Mouse (Mus musculus) MEL (cell line): Measurements from ENCODE around the gene a. TPM values are rescaled to one million over a fixed set of nuclear protein-coding genes. Genes with fewer than 3 reads are reported as not detected.

Source experiments
- DNase-seq: peaks from one replicate; pipeline ENCODE4 v3.0.0; 2011; ENCODE audit warnings: low read depth, low spot score
- H3K27ac ChIP-seq: 2 replicates; pipeline ENCODE4 v1.5.1; 2012; ENCODE audit warnings: low read depth, mild to moderate bottlenecking, control low read depth, low read length, moderate library complexity; ENCODE audit not compliant: control insufficient read depth
- H3K27me3 ChIP-seq, 2 experiments: fragments of 150-350 bp in 1 of 2; sonication (generic) in 1 of 2; 2 replicates each; pipeline ENCODE4 v1.6.1; 2012; ENCODE audit warnings: low read length in 2 of 2, mild to moderate bottlenecking in 2 of 2, improper control_type of control experiment in 1 of 2, moderate library complexity in 1 of 2; ENCODE audit not compliant: insufficient read depth in 2 of 2, control insufficient read depth in 1 of 2
- H3K36me3 ChIP-seq, 2 experiments: 2 replicates each; pipeline ENCODE4 v1.6.1; 2012 to 2014; ENCODE audit warnings: low read length in 2 of 2, improper control_type of control experiment in 1 of 2, inconsistent platforms in 1 of 2, mild to moderate bottlenecking in 1 of 2; ENCODE audit not compliant: insufficient read depth in 2 of 2, control insufficient read depth in 1 of 2
- H3K4me1 ChIP-seq, 2 experiments: fragments of 150-350 bp in 1 of 2; sonication (generic) in 1 of 2; 2 replicates each; pipeline ENCODE4 v1.6.1; 2012; ENCODE audit warnings: low read length in 2 of 2, improper control_type of control experiment in 1 of 2, mild to moderate bottlenecking in 1 of 2; ENCODE audit not compliant: insufficient read depth in 2 of 2, control insufficient read depth in 1 of 2
- H3K4me3 ChIP-seq, 2 experiments: fragments of 150-350 bp in 1 of 2; sonication (generic) in 1 of 2; 2 replicates each; pipeline ENCODE4 v1.5.1; 2012; ENCODE audit warnings: low read depth in 2 of 2, low read length in 2 of 2, mild to moderate bottlenecking in 2 of 2, moderate library complexity in 2 of 2, control low read depth in 1 of 2, improper control_type of control experiment in 1 of 2; ENCODE audit not compliant: control insufficient read depth in 1 of 2, insufficient read depth in 1 of 2
- H3K79me2 ChIP-seq: 2 replicates; pipeline ENCODE4 v1.6.1; 2012; ENCODE audit warnings: mild to moderate bottlenecking, low read length, moderate library complexity; ENCODE audit not compliant: control insufficient read depth, poor library complexity, insufficient read depth
- H3K9ac ChIP-seq: 2 replicates; pipeline ENCODE4 v1.6.1; 2012; ENCODE audit warnings: low read depth, mild to moderate bottlenecking, control low read depth, low read length, moderate library complexity; ENCODE audit not compliant: control insufficient read depth, poor library complexity, severe bottlenecking
- H3K9me3 ChIP-seq: fragments of 150-350 bp; sonication (generic); replicated peaks from 2 replicates; pipeline ENCODE4 v1.6.1; 2012; ENCODE audit warnings: mild to moderate bottlenecking, low read length, improper control_type of control experiment, moderate library complexity; ENCODE audit not compliant: insufficient read depth
- CTCF ChIP-seq, 3 experiments: IDR thresholded peaks in 2 of 3; conservative IDR thresholded peaks in 1 of 3; 2 replicates each; pipeline ENCODE4 v1.5.1; 2011 to 2012; ENCODE audit warnings: low read length in 3 of 3, low read depth in 2 of 3, mild to moderate bottlenecking in 2 of 3, improper control_type of control experiment in 1 of 3, inconsistent platforms in 1 of 3, mixed read lengths in 1 of 3, moderate library complexity in 1 of 3; ENCODE audit not compliant: control insufficient read depth in 1 of 3, insufficient read depth in 1 of 3, poor library complexity in 1 of 3, severe bottlenecking in 1 of 3
- E2F4 ChIP-seq: IDR thresholded peaks from 2 replicates; pipeline ENCODE4 v1.6.1; 2011; ENCODE audit warnings: low read depth, low read length, improper control_type of control experiment, borderline replicate concordance
- ELF1 ChIP-seq: IDR thresholded peaks from 2 replicates; pipeline ENCODE4 v1.6.1; 2014; ENCODE audit warnings: low read depth, mild to moderate bottlenecking, inconsistent platforms, low read length, improper control_type of control experiment, moderate library complexity
- ETS1 ChIP-seq: IDR thresholded peaks from 2 replicates; pipeline ENCODE4 v1.6.1; 2012; ENCODE audit warnings: low read depth, mild to moderate bottlenecking, inconsistent platforms, low read length, improper control_type of control experiment, moderate library complexity
- GABPA ChIP-seq: IDR thresholded peaks from 2 replicates; pipeline ENCODE4 v1.6.1; 2012; ENCODE audit warnings: low read depth, mild to moderate bottlenecking, inconsistent platforms, low read length, improper control_type of control experiment, moderate library complexity
- GATA1 ChIP-seq: IDR thresholded peaks from 2 replicates; pipeline ENCODE4 v1.6.1; 2011; ENCODE audit warnings: low read depth, low read length, improper control_type of control experiment
- HCFC1 ChIP-seq: IDR thresholded peaks from 2 replicates; pipeline ENCODE4 v1.6.1; 2012; ENCODE audit warnings: low read depth, mild to moderate bottlenecking, inconsistent platforms, low read length, improper control_type of control experiment, moderate library complexity
- MAFK ChIP-seq: IDR thresholded peaks from 2 replicates; pipeline ENCODE4 v1.6.1; 2011; ENCODE audit warnings: low read depth, mild to moderate bottlenecking, low read length, improper control_type of control experiment, borderline replicate concordance
- MXI1 ChIP-seq: IDR thresholded peaks from 2 replicates; pipeline ENCODE4 v1.6.1; 2011; ENCODE audit warnings: mild to moderate bottlenecking, low read depth, low read length, improper control_type of control experiment
- POLR2AphosphoS2 ChIP-seq: IDR thresholded peaks from 2 replicates; pipeline ENCODE4 v1.6.1; 2011; ENCODE audit warnings: low read length, improper control_type of control experiment
- POLR2AphosphoS5 ChIP-seq: IDR thresholded peaks from 2 replicates; pipeline ENCODE4 v1.6.1; 2012; ENCODE audit warnings: low read depth, borderline replicate concordance, mild to moderate bottlenecking, inconsistent platforms, low read length, moderate library complexity, mixed read lengths
- SMC3 ChIP-seq: IDR thresholded peaks from 2 replicates; pipeline ENCODE4 v1.6.1; 2011; ENCODE audit warnings: low read depth, low read length, improper control_type of control experiment
- TAL1 ChIP-seq: IDR thresholded peaks from 2 replicates; pipeline ENCODE4 v1.6.1; 2012; ENCODE audit warnings: mild to moderate bottlenecking, inconsistent platforms, low read length, moderate library complexity, mixed read lengths
- USF1 ChIP-seq: IDR thresholded peaks from 2 replicates; pipeline ENCODE4 v1.6.1; 2014; ENCODE audit warnings: low read depth, mild to moderate bottlenecking, inconsistent platforms, low read length, improper control_type of control experiment, moderate library complexity
- USF2 ChIP-seq, 2 experiments: IDR thresholded peaks; 2 replicates each; pipeline ENCODE4 v1.6.1; 2011 to 2012; ENCODE audit warnings: improper control_type of control experiment in 2 of 2, low read length in 2 of 2, borderline replicate concordance in 1 of 2, inconsistent platforms in 1 of 2, low read depth in 1 of 2, mild to moderate bottlenecking in 1 of 2; ENCODE audit not compliant: insufficient read depth in 1 of 2
- ZMIZ1 ChIP-seq: IDR thresholded peaks from 2 replicates; pipeline ENCODE4 v1.6.1; 2012; ENCODE audit warnings: low read depth, mild to moderate bottlenecking, inconsistent platforms, low read length, improper control_type of control experiment, moderate library complexity
- ZNF384 ChIP-seq: IDR thresholded peaks from 2 replicates; pipeline ENCODE4 v1.6.1; 2012; ENCODE audit warnings: low read depth, mild to moderate bottlenecking, inconsistent platforms, low read length, improper control_type of control experiment
- polyA plus RNA-seq, 2 experiments: library from polyadenylated mRNA; stranded (reverse) in 1 of 2; unstranded in 1 of 2; fragments of >175 nt in 1 of 2; fragments of >200 nt in 1 of 2; gene quantifications; 2 replicates each; pipeline versions ENCODE4 v1.2.1 to v1.2.4; 2012; ENCODE audit warnings: low replicate concordance in 2 of 2, low read depth in 1 of 2; ENCODE audit not compliant: insufficient read length in 2 of 2, insufficient read depth in 1 of 2, missing spikeins in 1 of 2
- total RNA-seq: library from RNA; depleted of rRNA; stranded (reverse); fragments of 300-350 nt; gene quantifications from 2 replicates; pipeline ENCODE4 v1.2.3, GENCODE M21; 2012

a gene
- total and polyA plus RNA-seq, 3 experiments = not detected

GRCm38 (mm10) chr2:155030831-155031230 is 239.6 kb downstream of the a start:
- Histone ChIP-seq H3K27me3 (peaks cover 0 to 4% of the 10 kb centered on the region in 2 experiments; a peak in 2 of 4 replicates), H3K4me3 (no peak overlapping the region), H3K4me1 (peaks cover 0 to 4% of the 10 kb centered on the region in 2 experiments; a peak in 1 of 4 replicates), H3K9me3 (no peaks in the 10 kb centered on the region), H3K27ac (no peak overlapping the region), H3K79me2 (no peaks in the 10 kb centered on the region), H3K9ac (no peak overlapping the region), H3K36me3 (no peaks in the 10 kb centered on the region; a peak in 1 of 4 replicates)
- no peak for DNase-seq
- TF ChIP-seq CTCF (IDR thresholded peaks at IDR 0.05 in 2 of 3, conservative IDR thresholded peaks at IDR 0.05 in 1 of 3; ENCODE audit: control insufficient read depth in 1 of 3, insufficient read depth in 1 of 3, low read depth in 2 of 3, low read length in 3 of 3, poor library complexity in 1 of 3, severe bottlenecking in 1 of 3) (no peak), GATA1 (no peak), POLR2AphosphoS2 (no peak), USF2 (IDR thresholded peaks at IDR 0.05; ENCODE audit: borderline replicate concordance in 1 of 2, insufficient read depth in 1 of 2, low read depth in 1 of 2, low read length in 2 of 2) (no peak), HCFC1 (no peak), ELF1 (no peak), USF1 (no peak), SMC3 (no peak), GABPA (no peak), E2F4 (no peak), TAL1 (no peak), POLR2AphosphoS5 (no peak), ETS1 (no peak), ZNF384 (no peak), MAFK (no peak)

- Histone ChIP-seq H3K27me3 (peaks cover 0 to 15% of the 10 kb centered on the region in 2 experiments; a peak in 2 of 4 replicates), H3K9ac (no peak overlapping the region), H3K36me3 (no peaks in the 10 kb centered on the region; a peak in 1 of 4 replicates), H3K27ac (no peak overlapping the region), H3K79me2 (no peaks in the 10 kb centered on the region), H3K4me1 (peaks cover 0 to 4% of the 10 kb centered on the region in 2 experiments; a peak in 1 of 4 replicates), H3K9me3 (no peaks in the 10 kb centered on the region), H3K4me3 (no peak overlapping the region)
- TF ChIP-seq MXI1 (no peak), TAL1 (no peak), POLR2AphosphoS2 (no peak), ZMIZ1 (no peak)
- no peak for DNase-seq
These were observed 241.9 kb downstream of the a start for GRCm38 (mm10) chr2:155032938-155033710.
